Mouse (Mus musculus) natural killer cell, adult 2 months (primary cell): Measurements from ENCODE around the gene Hgd.

Experiments
- DNase-seq, 2 experiments: peaks; one replicate each; pipeline ENCODE4 v3.0.0; 2022; ENCODE audit warnings: low spot score in 2 of 2

Hgd gene

GRCm38 (mm10) chr16:37579994-37580393 is at the start of gene Hgd:
TSS of gene Hgd (plus strand) at chr16:37580153.
- DNase-seq: no peak

DNA sequence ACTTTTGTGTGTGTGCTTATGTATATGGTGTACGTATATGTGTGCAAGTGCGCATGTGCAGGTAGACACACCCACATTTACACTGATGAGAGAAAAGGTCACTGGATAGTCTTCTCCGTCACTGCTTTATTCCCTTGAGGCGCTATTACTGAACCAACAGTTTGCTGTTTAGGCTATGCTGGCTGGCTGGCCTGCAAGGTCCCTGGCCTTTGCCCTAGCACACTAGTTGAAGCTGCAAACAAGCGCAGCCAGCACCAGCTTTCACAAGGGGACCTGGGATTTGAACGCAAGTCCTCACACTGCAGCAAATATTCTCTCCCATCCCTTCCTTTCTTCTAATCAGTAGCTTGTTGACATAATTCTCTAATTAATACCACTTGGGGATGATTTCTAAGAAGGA is 49.8 kb upstream of the Hgd start:
- DNase-seq: no peak

GRCm38 (mm10) chr16:37532046-37532445 is 47.9 kb upstream of the Hgd start:
- no peak for DNase-seq

- no peak for DNase-seq
These were observed 46.4 kb upstream of the Hgd start for GRCm38 (mm10) chr16:37533369-37534068.

- DNase-seq: no peak
These were observed 40.7 kb upstream of the Hgd start for GRCm38 (mm10) chr16:37539240-37539610.

DNA sequence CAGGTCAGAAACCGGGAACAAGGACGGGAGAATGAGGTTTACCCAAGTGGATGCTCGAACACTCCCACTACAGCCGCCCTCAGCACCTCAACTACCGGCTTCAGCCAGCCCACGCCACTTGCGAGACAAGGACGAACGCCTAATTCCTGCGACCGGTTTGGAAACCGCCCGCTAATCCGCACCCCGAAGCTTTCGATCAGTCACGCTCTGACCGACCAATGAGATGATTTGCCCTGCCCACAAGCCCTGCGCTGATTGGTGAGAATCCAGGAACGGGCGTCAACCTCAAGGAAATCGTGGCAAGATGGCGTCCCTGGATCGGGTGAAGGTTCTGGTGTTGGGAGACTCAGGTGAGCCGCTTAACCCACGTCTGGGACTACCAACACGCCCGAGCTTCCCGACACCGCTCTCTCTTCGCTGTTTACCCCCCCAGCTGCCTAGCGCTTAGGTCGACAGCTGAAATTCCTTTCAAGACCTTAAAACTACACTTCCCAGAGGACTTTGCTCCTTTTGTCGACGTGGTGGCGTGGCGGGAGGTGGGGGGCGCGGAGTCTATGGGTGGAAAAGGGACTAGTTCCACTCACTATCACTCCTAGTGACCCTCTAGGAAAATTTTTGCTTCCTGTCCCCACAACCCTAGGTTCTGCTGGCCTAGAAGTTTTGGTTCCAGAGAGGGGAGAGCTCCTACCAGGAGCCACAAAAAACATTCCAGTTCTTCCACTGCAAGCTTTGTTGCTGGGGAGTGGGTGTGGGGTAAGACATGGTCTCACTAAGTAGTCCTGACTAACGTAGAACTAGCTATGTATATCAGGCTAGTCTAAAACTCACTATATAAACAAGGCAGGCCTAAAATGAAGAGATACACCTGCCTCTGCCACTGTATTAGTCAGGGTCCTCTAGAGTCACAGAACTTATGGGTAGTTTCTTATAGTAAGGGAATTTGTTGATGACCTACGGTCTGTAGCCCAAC is 40.1 kb upstream of the Hgd start, which contains the start of the genes Gtf2e1 and Rabl3:
TSS of gene Gtf2e1 (minus strand) at position 179 of the 970 bp plus-strand sequence.
TSS of gene Rabl3 (plus strand) at position 275 of the 970 bp plus-strand sequence.
- DNase-seq: peak; percentile 93 to 94

DNA sequence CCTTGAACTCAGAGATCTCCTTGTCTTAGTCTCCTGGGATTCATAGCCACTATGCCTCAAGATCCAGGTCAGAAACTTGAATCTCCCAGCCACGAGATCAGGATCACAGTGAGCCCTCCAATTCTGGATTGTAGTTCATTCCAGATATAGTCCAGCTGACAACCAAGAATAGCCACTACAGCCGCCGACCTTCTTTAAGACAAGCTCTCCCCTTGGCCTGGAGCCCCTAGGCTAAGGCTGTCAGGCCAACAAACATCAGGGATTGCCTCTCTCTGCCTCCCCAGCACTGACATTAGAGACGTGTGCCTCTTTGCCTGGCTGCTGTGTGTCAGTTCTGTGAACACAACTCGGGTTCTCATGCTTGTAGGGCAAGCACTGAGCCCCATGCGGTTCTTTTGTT is 39.2 kb upstream of the Hgd start:
- no peak for DNase-seq

DNA sequence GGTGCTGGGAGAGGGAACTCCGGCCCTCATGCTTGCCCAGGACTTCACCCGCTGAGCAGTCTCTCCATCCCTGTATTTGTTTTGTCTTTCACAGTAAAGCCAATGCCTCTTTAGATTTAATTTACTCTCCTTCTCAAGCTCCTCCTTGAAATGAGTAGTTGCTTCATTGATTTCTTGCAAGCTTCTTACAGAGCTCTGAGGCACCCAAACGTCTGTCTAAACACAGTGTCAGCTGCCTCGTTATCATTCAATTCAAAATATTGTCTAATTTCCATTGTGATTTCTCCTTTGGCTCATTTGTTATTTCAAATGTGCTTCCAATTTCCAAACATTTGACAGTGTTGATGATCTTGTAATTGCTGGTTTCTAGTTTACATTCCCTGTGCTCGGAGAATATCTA is 33.6 kb upstream of the Hgd start:
- no peak for DNase-seq

DNA sequence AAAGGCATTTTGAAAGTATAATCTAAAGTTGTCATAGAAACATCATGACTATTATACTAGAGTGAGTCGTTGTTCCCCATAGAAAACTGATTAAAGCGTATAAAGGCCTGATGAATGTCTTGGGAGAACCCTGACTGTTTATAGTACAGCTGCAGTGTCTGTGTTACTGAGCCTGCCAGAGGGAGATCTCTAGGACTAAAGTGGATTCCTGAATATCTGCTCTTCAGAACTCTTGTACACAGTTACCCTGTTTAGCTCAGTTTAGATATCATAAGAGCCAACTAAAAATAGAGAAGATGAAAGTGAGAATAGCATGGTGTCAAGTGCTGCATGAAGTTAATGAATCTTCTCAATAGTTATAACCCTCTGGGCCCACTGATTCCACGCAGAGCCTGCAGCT is 29.7 kb upstream of the Hgd start:
- no peak for DNase-seq

GRCm38 (mm10) chr16:37550981-37551380 is 29.0 kb upstream of the Hgd start:
- DNase-seq: no peak

GRCm38 (mm10) chr16:37552824-37553223 is 27.1 kb upstream of the Hgd start:
- DNase-seq: no peak

DNA sequence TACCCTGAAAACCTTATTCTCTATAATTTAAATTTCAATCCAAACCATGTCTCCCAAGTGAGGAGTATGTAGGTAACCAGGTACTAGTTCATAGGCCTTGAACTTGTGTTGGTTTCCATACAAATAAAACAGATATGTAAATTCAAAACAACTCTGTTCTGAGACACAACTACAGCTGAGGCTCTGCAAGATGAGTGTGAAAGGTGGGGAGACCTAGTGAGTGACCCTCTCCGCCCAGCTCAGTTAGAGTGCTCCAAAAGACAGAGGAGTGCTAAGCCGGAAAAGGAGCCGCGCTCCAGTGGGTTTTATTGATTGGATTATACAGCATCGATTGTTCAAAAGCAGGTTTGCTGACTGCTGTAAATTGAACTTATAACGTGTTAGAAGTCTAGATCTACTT is 17.5 kb upstream of the Hgd start:
- no peak for DNase-seq

GRCm38 (mm10) chr16:37562961-37563360 is 17.0 kb upstream of the Hgd start:
- DNase-seq: no peak

DNA sequence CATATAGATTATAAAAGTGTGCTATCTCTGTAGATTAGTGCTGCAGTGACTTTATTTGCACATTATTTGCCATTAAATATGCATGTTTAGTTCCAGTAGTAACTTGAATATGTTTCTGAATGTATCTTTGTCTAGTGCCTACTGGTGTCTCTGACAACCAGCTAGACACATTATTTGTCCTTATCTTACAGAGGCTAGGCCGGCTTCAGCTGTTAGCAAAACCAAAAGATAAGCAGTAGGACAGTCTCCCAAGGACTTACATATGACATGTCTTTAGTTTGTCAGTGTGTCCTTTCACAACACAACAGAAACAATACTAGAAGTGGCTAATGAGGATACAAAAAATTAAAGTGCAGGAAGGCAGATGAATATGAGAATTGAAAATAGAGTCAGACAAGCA is 14.8 kb upstream of the Hgd start:
- no peak for DNase-seq

GRCm38 (mm10) chr16:37566107-37566506 is 13.8 kb upstream of the Hgd start:
- no peak for DNase-seq

GRCm38 (mm10) chr16:37567113-37568050 is 12.6 kb upstream of the Hgd start:
- no peak for DNase-seq

- no peak for DNase-seq
These were observed 8.4 kb upstream of the Hgd start for GRCm38 (mm10) chr16:37571554-37571953.

GRCm38 (mm10) chr16:37572117-37572754 is 7.7 kb upstream of the Hgd start:
- no peak for DNase-seq

DNA sequence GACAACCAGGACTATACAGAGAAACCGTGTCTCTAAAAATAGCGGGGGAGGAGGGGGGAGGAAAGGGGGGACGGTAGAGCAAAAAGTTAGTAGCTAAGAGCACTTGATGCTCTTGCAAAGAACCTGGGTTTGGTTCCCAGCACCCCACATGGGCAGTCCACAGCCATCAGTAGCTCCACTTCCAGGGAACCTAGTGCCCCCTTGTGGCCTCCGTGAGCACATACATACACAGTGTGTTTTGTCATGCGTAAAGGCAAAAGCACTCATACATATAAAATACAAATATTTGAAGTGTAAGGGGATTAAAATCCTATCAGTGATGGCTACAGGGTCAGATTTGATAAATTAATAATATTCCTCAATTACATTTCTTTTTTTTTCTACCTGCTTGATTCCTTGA is 6.9 kb upstream of the Hgd start:
- no peak for DNase-seq

GRCm38 (mm10) chr16:37575325-37575724 is 4.6 kb upstream of the Hgd start:
- DNase-seq: no peak

DNA sequence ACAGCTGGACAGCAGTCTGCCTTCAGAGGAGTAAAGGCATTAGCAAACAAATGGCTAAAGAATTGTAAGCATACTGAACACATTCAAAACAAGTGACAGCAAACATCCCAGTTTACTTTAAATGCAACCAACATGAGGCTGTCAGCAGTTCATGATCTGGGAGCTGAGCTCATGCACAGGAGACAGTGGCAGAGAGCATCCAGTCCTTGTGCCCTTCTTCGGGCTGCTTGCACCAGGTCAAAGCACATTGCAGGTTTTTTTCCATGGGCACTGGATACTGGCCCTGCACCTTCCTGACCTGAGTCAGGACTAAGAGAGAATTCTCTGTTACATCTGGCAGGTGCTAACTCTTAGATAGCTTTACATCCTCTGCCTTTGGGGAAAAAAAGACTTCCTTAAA is 362 bp upstream of the Hgd start:
- DNase-seq: no peak
